Mouse (Mus musculus): ENCODE measurements around the gene Mta1. TPM values are rescaled to one million over a fixed set of nuclear protein-coding genes. Genes with fewer than 3 reads are reported as not detected.
A peak's percentile ranks its signal among the peaks of the same experiment; 100 is the strongest.

Gene Mta1
- polyA plus RNA-seq, 1 experiment from 2014 or later: 24.1 TPM

DNA sequence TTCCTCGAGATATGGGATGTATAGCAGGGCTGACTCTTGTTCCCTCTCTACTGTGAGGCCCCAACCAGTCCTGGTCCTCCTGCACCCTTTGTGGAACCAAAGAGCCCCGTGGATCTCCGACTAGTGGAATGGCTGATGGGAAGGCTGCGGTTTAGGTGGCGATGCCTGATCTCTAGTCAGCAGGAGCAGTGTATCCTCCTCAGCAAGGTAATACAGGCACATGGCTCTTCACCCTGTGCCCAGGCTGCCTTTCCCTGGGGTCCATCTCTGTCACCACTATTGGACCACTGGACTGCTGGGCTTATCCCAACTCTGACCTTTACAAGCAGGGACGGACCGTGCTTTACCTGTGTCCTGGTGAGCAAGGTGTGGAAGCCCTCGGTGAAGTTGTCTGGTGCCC, 59.4 kb downstream of the Mta1 start:
- peaks cover 12% of the 10 kb centered on the region; the same call in 1 of the 2 replicates for H3K36me3 ChIP-seq (ENCODE audit: insufficient read depth)
- no peaks in the 10 kb centered on the region for H3K9me3 ChIP-seq (ENCODE audit: low read depth, low read length)
- peak overlapping the region; percentile 59; the same call in 1 of the 2 replicates for H3K9ac ChIP-seq
- ATAC-seq (ENCODE audit: insufficient read depth): no peak
- peak overlapping the region; percentile 93 for H3K4me2 ChIP-seq
- DNase-seq: no peak
- TF ChIP-seq CTCF (IDR thresholded peaks at IDR 0.05; ENCODE audit: low read depth): no peak
- 0 out of 2 replicates have a peak, but pooled peaks cover 4% of the 10 kb centered on the region for H3K27me3 ChIP-seq (ENCODE audit: insufficient read depth, low read length)
- 83% methylated on average over 8 of the region's 8 CpGs for WGBS
- no peak overlapping the region for H3K27ac ChIP-seq (ENCODE audit: low read depth)
- peaks cover 9% of the 10 kb centered on the region for H3K4me1 ChIP-seq (ENCODE audit: insufficient read depth)
- peak overlapping the region; percentile 65 for H3K4me3 ChIP-seq (ENCODE audit: low read depth, low read length)

DNA sequence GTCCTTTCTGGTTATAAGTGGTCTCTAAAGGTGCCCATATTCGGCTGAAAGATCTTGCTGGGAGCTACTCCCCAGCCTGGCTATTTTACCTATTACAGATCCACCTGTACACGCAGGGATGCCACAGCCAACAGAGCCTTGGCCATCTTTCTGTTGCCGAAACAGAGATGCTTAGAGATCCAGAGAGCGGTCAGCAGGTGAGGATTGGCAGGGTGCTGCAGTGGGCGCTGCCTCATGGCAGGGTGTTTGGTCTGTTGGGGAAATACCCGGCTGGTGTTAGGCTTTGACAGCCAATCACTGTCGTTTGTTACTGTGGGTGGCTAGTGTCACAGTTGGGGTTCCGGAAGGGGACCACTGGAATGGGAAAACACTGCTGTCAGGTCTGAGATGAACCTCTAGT, 59.9 kb downstream of the Mta1 start:
- Histone ChIP-seq H3K9ac (no peak overlapping the region), H3K4me2 (no peak overlapping the region), H3K4me1 (ENCODE audit: insufficient read depth) (peaks cover 9% of the 10 kb centered on the region), H3K27ac (ENCODE audit: low read depth) (no peak overlapping the region), H3K9me3 (ENCODE audit: low read depth, low read length) (no peaks in the 10 kb centered on the region), H3K27me3 (ENCODE audit: insufficient read depth, low read length) (0 out of 2 replicates have a peak, but pooled peaks cover 4% of the 10 kb centered on the region), H3K36me3 (ENCODE audit: insufficient read depth) (peaks cover 15% of the 10 kb centered on the region; the same call in 1 of the 2 replicates), H3K4me3 (ENCODE audit: low read depth, low read length) (no peak overlapping the region)
- ATAC-seq (ENCODE audit: insufficient read depth) (no peak), DNase-seq (no peak)
- no peak for TF ChIP-seq CTCF (IDR thresholded peaks at IDR 0.05; ENCODE audit: low read depth)
- WGBS: 88% methylated on average over 8 of the region's 8 CpGs

DNA sequence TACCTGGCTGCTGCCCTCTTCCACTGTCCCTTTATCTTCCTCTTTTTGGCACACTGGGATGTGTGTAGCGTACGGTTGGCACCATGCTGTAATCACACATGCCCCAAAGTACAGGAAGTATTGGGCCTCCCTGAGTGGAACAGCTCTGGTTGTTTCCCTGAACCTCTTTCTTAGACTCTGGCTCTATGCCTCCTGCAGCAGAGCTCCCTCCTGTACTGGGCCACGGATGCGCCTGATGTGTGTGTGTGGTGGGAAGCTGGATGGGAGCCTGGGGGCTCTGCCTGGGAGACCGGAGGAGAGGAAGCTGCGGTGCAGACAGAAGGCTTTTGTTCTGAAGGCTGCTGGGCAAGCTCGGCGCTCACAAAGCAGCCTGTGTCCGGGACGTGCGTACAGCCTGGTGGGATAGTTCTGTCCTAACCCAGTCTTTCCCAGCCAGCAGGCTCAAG, 65.5 kb downstream of the Mta1 start:
- Histone ChIP-seq H3K4me3 (ENCODE audit: low read depth, low read length) (no peak overlapping the region), H3K4me1 (ENCODE audit: insufficient read depth) (no peaks in the 10 kb centered on the region), H3K27ac (ENCODE audit: low read depth) (no peak overlapping the region), H3K9ac (no peak overlapping the region), H3K9me3 (ENCODE audit: low read depth, low read length) (no peaks in the 10 kb centered on the region), H3K4me2 (no peak overlapping the region), H3K36me3 (ENCODE audit: insufficient read depth) (peaks cover 29% of the 10 kb centered on the region; the same call in 1 of the 2 replicates), H3K27me3 (ENCODE audit: insufficient read depth, low read length) (no peaks in the 10 kb centered on the region)
- no peak for ATAC-seq (ENCODE audit: insufficient read depth)
- DNase-seq: no peak
- no peak for TF ChIP-seq CTCF (IDR thresholded peaks at IDR 0.05; ENCODE audit: low read depth)
- 82% methylated on average over 11 of the region's 11 CpGs for WGBS

DNA sequence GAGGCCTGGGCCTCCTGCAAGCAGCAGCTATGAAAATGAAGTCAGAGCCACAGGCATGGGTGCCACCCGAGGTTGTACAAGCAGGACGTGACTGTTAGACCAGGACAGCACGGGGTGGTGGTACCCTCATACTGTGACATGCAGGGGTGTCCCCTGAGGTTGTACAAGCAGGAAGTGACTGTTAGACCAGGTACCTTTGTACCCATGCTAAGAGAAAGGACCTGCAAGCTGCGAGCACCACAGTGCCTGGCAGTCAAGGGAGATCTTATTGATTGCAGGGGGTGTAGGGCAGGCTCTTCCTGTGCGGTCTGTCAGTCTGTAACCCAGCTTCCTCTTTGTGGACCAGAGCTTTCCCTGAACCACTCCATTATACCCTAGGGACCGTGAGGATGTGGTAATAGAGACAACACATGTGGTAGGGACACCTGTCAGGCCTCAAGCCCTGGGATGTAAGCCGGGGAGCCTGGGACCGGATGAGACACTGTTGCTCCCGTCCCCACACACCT, 70.0 kb downstream of the Mta1 start:
- Histone ChIP-seq H3K36me3 (ENCODE audit: insufficient read depth) (peaks cover 13% of the 10 kb centered on the region; the same call in 1 of the 2 replicates), H3K27ac (ENCODE audit: low read depth) (no peak overlapping the region), H3K4me3 (ENCODE audit: low read depth, low read length) (no peak overlapping the region), H3K27me3 (ENCODE audit: insufficient read depth, low read length) (no peaks in the 10 kb centered on the region), H3K4me1 (ENCODE audit: insufficient read depth) (no peaks in the 10 kb centered on the region), H3K9me3 (ENCODE audit: low read depth, low read length) (no peaks in the 10 kb centered on the region), H3K9ac (no peak overlapping the region), H3K4me2 (no peak overlapping the region)
- DNase-seq: no peak
- WGBS: 73% methylated on average over 9 of the region's 9 CpGs
- no peak for TF ChIP-seq CTCF (IDR thresholded peaks at IDR 0.05; ENCODE audit: low read depth)
- peak; percentile 35; the same call in 1 of the 2 replicates for ATAC-seq (ENCODE audit: insufficient read depth)

DNA sequence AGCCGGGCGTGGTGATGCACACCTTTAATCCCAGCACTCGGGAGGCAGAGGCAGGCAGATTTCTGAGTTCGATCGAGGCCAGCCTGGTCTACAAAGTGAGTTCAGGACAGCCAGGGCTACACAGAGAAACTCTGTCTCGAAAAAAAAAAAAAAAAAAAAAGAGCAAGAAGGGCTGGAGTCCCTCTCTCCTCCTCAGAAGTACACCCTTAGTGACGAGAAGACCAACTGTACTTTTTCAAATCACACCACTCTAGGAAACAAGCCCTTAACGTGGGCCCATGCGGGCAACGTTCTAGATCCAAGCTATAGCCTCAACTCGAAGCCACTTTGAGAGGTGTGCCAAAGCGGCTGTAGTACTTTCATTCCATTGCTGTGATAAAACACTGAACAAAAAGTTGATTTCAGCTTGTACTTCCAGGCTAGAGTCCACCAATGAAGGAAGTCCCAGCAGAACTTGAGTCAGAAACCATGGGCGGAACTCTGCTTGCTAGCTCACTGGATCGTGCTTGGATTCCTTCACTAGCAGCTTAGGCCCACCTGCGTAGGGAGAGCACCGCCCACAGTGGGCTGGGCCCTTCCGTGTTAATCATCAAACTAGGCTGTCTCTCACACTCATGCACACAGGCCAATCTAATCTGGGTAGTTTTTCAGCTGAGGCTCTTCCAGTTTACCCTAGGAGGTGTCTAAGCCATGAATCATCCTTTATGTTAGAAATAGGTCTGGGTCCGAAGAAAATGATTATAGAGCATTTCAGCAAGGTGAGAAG, 79.1 kb downstream of the Mta1 start:
- WGBS: 80% methylated on average over 18 of the region's 18 CpGs

DNA sequence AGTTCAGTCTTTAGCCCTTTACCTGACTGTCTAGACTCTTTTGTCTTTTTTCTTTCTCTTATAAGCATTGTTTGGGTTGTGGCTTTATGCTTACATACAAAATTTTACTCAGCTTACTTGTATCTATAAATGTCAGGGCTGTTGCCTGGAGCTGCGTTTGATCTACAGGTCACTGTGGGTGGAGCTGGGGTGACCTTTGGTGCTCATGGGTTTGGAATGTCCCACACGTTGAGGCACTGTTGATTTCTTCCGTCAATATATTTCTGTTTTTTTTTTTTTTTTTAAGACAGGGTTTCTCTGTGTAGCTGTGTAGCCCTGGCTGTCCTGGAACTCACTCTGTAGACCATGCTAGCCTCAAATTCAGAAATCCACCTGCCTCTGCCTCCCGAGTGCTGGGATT, 82.9 kb downstream of the Mta1 start:
- no peak overlapping the region for H3K4me2 ChIP-seq
- ATAC-seq (ENCODE audit: insufficient read depth) (no peak), DNase-seq (no peak)
- no peak overlapping the region for H3K4me3 ChIP-seq (ENCODE audit: low read depth, low read length)
- H3K9me3 ChIP-seq (ENCODE audit: low read depth, low read length): no peaks in the 10 kb centered on the region
- 39% methylated on average over 4 of the region's 4 CpGs for WGBS
- no peak overlapping the region for H3K9ac ChIP-seq
- no peaks in the 10 kb centered on the region; the same call in 1 of the 2 replicates for H3K4me1 ChIP-seq (ENCODE audit: insufficient read depth)
- H3K36me3 ChIP-seq (ENCODE audit: insufficient read depth): no peaks in the 10 kb centered on the region
- TF ChIP-seq CTCF (IDR thresholded peaks at IDR 0.05; ENCODE audit: low read depth): no peak
- peaks cover 7% of the 10 kb centered on the region for H3K27me3 ChIP-seq (ENCODE audit: insufficient read depth, low read length)
- no peak overlapping the region for H3K27ac ChIP-seq (ENCODE audit: low read depth)

More for the DNA sequence above, 79.1 kb downstream of the Mta1 start:
- TF ChIP-seq CTCF (IDR thresholded peaks at IDR 0.05; ENCODE audit: low read depth): no peak
- no peak overlapping the region for H3K4me3 ChIP-seq (ENCODE audit: low read depth, low read length)
- ATAC-seq (ENCODE audit: insufficient read depth) (no peak), DNase-seq (no peak)
- H3K27me3 ChIP-seq (ENCODE audit: insufficient read depth, low read length): no peaks in the 10 kb centered on the region
- no peaks in the 10 kb centered on the region for H3K4me1 ChIP-seq (ENCODE audit: insufficient read depth)
- H3K27ac ChIP-seq (ENCODE audit: low read depth): no peak overlapping the region
- H3K9ac ChIP-seq: no peak overlapping the region
- no peaks in the 10 kb centered on the region for H3K9me3 ChIP-seq (ENCODE audit: low read depth, low read length)
- no peaks in the 10 kb centered on the region for H3K36me3 ChIP-seq (ENCODE audit: insufficient read depth)
- no peak overlapping the region for H3K4me2 ChIP-seq

DNA sequence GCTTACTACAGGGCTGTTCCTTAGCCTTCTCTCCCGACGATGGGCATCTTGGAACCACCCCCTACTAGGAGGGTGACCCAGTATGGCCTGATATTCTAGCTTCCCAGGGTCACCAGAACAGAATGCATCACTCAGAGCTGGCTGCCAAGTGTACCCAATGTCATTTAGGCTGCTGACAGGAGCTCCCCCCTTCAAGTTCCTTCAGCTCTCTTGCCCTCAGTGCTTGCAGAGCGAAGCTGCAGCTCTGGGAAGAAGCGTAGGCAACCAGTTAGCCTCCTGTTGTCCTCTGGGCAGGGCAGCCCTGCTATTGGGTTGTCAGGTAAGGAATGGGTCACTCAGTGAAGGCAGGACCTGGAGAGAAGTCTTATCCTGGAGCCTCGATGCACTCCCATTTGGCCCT, 86.9 kb downstream of the Mta1 start:
- no peak for TF ChIP-seq CTCF (IDR thresholded peaks at IDR 0.05; ENCODE audit: low read depth)
- Histone ChIP-seq H3K9ac (no peak overlapping the region), H3K4me1 (ENCODE audit: insufficient read depth) (peaks cover 7% of the 10 kb centered on the region; the same call in 1 of the 2 replicates), H3K36me3 (ENCODE audit: insufficient read depth) (no peaks in the 10 kb centered on the region), H3K27ac (ENCODE audit: low read depth) (no peak overlapping the region), H3K4me2 (no peak overlapping the region; the same call in 1 of the 2 replicates), H3K4me3 (ENCODE audit: low read depth, low read length) (no peak overlapping the region; the same call in 1 of the 2 replicates), H3K27me3 (ENCODE audit: insufficient read depth, low read length) (peaks cover 25% of the 10 kb centered on the region), H3K9me3 (ENCODE audit: low read depth, low read length) (no peaks in the 10 kb centered on the region)
- 61% methylated on average over 5 of the region's 5 CpGs for WGBS
- no peak for ATAC-seq (ENCODE audit: insufficient read depth)
- no peak for DNase-seq
